Mouse (Mus musculus) ovary, adult 18-20 months (tissue): ENCODE measurements around the gene 5730455P16Rik.
"Not testable (repeated sequence)": the region's sequence is repeated elsewhere in the genome, so short reads cannot be mapped to it uniquely, and the experiment has no call there.

Source experiments
- DNase-seq: peaks from one replicate; pipeline ENCODE4 v3.0.0; 2022; ENCODE audit warnings: low spot score, mixed read lengths

Gene 5730455P16Rik

GRCm38 (mm10) chr11:80377712-80378451 lies at the start of gene 5730455P16Rik:
Gene 5730455P16Rik, minus strand, starts transcription at chr11:80378034.
- DNase-seq: peak; percentile 56

- not testable (repeated sequence) for DNase-seq
Measured at GRCm38 (mm10) chr11:80426029-80426813, 48.4 kb upstream of the 5730455P16Rik start.

GRCm38 (mm10) chr11:80425247-80425778 lies 47.5 kb upstream of the 5730455P16Rik start:
- DNase-seq: no peak

GRCm38 (mm10) chr11:80424691-80425090 lies 46.9 kb upstream of the 5730455P16Rik start:
- DNase-seq: no peak

GRCm38 (mm10) chr11:80421421-80422047 lies 43.7 kb upstream of the 5730455P16Rik start:
- no peak for DNase-seq

- DNase-seq: no peak
Measured at GRCm38 (mm10) chr11:80420202-80420984, 42.6 kb upstream of the 5730455P16Rik start.

- no peak for DNase-seq
Measured at GRCm38 (mm10) chr11:80419743-80420142, 41.9 kb upstream of the 5730455P16Rik start.

- DNase-seq: no peak
Measured at GRCm38 (mm10) chr11:80417085-80417484, 39.3 kb upstream of the 5730455P16Rik start.

- DNase-seq: no peak
Measured at GRCm38 (mm10) chr11:80410377-80410776, 32.5 kb upstream of the 5730455P16Rik start.

- DNase-seq: not testable (repeated sequence)
Measured at GRCm38 (mm10) chr11:80407878-80408277, 30.0 kb upstream of the 5730455P16Rik start.

GRCm38 (mm10) chr11:80396617-80397016 lies 18.8 kb upstream of the 5730455P16Rik start:
- DNase-seq: no peak

GRCm38 (mm10) chr11:80395930-80396329 lies 18.1 kb upstream of the 5730455P16Rik start:
- DNase-seq: no peak

- DNase-seq: no peak
Measured at GRCm38 (mm10) chr11:80391407-80392120, 13.7 kb upstream of the 5730455P16Rik start.

GRCm38 (mm10) chr11:80389885-80390284 lies 12.1 kb upstream of the 5730455P16Rik start:
- no peak for DNase-seq

- DNase-seq: no peak
Measured at GRCm38 (mm10) chr11:80386790-80387189, 9.0 kb upstream of the 5730455P16Rik start.

GRCm38 (mm10) chr11:80385055-80385454 lies 7.2 kb upstream of the 5730455P16Rik start:
- no peak for DNase-seq

- no peak for DNase-seq
Measured at GRCm38 (mm10) chr11:80384461-80384860, 6.6 kb upstream of the 5730455P16Rik start.

GRCm38 (mm10) chr11:80383626-80384046 lies 5.8 kb upstream of the 5730455P16Rik start:
- DNase-seq: no peak

- peak; percentile 94 for DNase-seq
Measured at GRCm38 (mm10) chr11:80383019-80383625, 5.3 kb upstream of the 5730455P16Rik start, which contains the start of gene Zfp207. Gene Zfp207, plus strand, starts transcription at chr11:80383279.

- no peak for DNase-seq
Measured at GRCm38 (mm10) chr11:80382626-80383018, 4.8 kb upstream of the 5730455P16Rik start.
